Mouse (Mus musculus) hindbrain, embryonic 16.5 days (tissue): ENCODE measurements around the gene Mettl16. TPM values are rescaled to one million over a fixed set of nuclear protein-coding genes. Genes with fewer than 3 reads are reported as not detected.

Experiments
- ATAC-seq: fragments of 200-750 bp; cut with Nextera tagmentation; 2 replicates; pipeline ENCODE4 v1.8.0; 2017; ENCODE audit warnings: moderate TSS enrichment, moderate library complexity
- H3K27ac ChIP-seq: fragments of 300-500 bp; sonication (generic); 2 replicates; pipeline ENCODE4 v1.5.1; 2014; ENCODE audit warnings: low read depth, mild to moderate bottlenecking, control low read depth, low read length, moderate library complexity
- H3K27me3 ChIP-seq: fragments of 300-500 bp; sonication (generic); replicated peaks from 2 replicates; pipeline ENCODE4 v1.6.1; 2014; ENCODE audit warnings: low read length; ENCODE audit not compliant: control insufficient read depth, insufficient read depth
- H3K36me3 ChIP-seq: fragments of 300-500 bp; sonication (generic); 2 replicates; pipeline ENCODE4 v1.6.1; 2014; ENCODE audit warnings: mild to moderate bottlenecking, low read length, moderate library complexity, mixed read lengths; ENCODE audit not compliant: control insufficient read depth, insufficient read depth
- H3K4me1 ChIP-seq: fragments of 300-500 bp; sonication (generic); 2 replicates; pipeline ENCODE4 v1.6.1; 2014; ENCODE audit warnings: low read depth, low read length; ENCODE audit not compliant: control insufficient read depth, insufficient read depth
- H3K4me2 ChIP-seq: fragments of 300-500 bp; sonication (generic); 2 replicates; pipeline ENCODE4 v1.6.1; 2014; ENCODE audit warnings: mild to moderate bottlenecking, low read length, control low read depth, moderate library complexity
- H3K4me3 ChIP-seq: fragments of 300-500 bp; sonication (generic); 2 replicates; pipeline ENCODE4 v1.5.1; 2014; ENCODE audit warnings: mild to moderate bottlenecking, low read length, control low read depth, moderate library complexity
- H3K9ac ChIP-seq: fragments of 300-500 bp; sonication (generic); 2 replicates; pipeline ENCODE4 v1.6.1; 2014; ENCODE audit warnings: low read depth, mild to moderate bottlenecking, control low read depth, low read length, moderate library complexity
- H3K9me3 ChIP-seq: fragments of 300-500 bp; sonication (generic); 2 replicates; pipeline ENCODE4 v1.6.1; 2014; ENCODE audit warnings: mild to moderate bottlenecking, low read length, moderate library complexity; ENCODE audit not compliant: control insufficient read depth
- whole genome bisulfite sequencing: fragments of 180-500 bp; shearing (Covaris S2); extraction: QIAGEN DNeasy Blood & Tissue Kit; methylation state at CpG from one replicate; pipeline ENCODE4 v1.1.7; 2014; 5-methylcytosine and 5-hydroxymethylcytosine counted together
- polyA plus RNA-seq: library from polyadenylated mRNA; unstranded; fragments of >200 nt; fragmentation: Nextera tagmentation; extraction: Ambion mirVana; gene quantifications from 2 replicates; pipeline ENCODE4 v1.2.1, GENCODE M21; 2015

The Mettl16 gene
- polyA plus RNA-seq, 1 experiment from 2014 or later = 52.2 TPM

- no peak for ATAC-seq
- Histone ChIP-seq H3K4me2 (peak overlapping the region; percentile 52), H3K9me3 (no peaks in the 10 kb centered on the region), H3K27ac (peak overlapping the region; percentile 67), H3K36me3 (peaks cover 8% of the 10 kb centered on the region), H3K4me3 (peak overlapping the region; percentile 53), H3K4me1 (peaks cover 14% of the 10 kb centered on the region), H3K27me3 (no peaks in the 10 kb centered on the region), H3K9ac (peak overlapping the region; percentile 57)
- WGBS = 82% methylated on average over 9 of the region's 9 CpGs
Observed at GRCm38 (mm10) chr11:74770037-74770436, 593 bp upstream of the Mettl16 start.

- Histone ChIP-seq H3K9ac (peak overlapping the region; percentile 86), H3K27me3 (no peaks in the 10 kb centered on the region), H3K4me1 (peaks cover 14% of the 10 kb centered on the region), H3K36me3 (peaks cover 17% of the 10 kb centered on the region), H3K4me3 (peak overlapping the region; percentile 53), H3K4me2 (peak overlapping the region; percentile 61), H3K9me3 (no peaks in the 10 kb centered on the region), H3K27ac (peak overlapping the region; percentile 90)
- WGBS = 14% methylated on average over 8 of the region's 8 CpGs
- no peak for ATAC-seq
Observed at GRCm38 (mm10) chr11:74771234-74771633, 604 bp downstream of the Mettl16 start.

- ATAC-seq = no peak
- H3K9ac ChIP-seq = no peak overlapping the region
- peak overlapping the region; percentile 61 for H3K4me2 ChIP-seq
- H3K9me3 ChIP-seq = no peaks in the 10 kb centered on the region
- H3K36me3 ChIP-seq = peaks cover 17% of the 10 kb centered on the region
- WGBS = 67% methylated on average over 4 of the region's 4 CpGs
- H3K27ac ChIP-seq = no peak overlapping the region
- H3K4me3 ChIP-seq = peak overlapping the region; percentile 53
- peaks cover 14% of the 10 kb centered on the region for H3K4me1 ChIP-seq
- H3K27me3 ChIP-seq = no peaks in the 10 kb centered on the region
Observed at GRCm38 (mm10) chr11:74771650-74772049, 1.0 kb downstream of the Mettl16 start.

- WGBS = 92% methylated on average over 2 of the region's 2 CpGs
- no peak for ATAC-seq
- H3K4me2 ChIP-seq = no peak overlapping the region
- H3K27ac ChIP-seq = no peak overlapping the region
- H3K36me3 ChIP-seq = peaks cover 17% of the 10 kb centered on the region
- H3K4me1 ChIP-seq = peaks cover 14% of the 10 kb centered on the region
- H3K4me3 ChIP-seq = no peak overlapping the region
- H3K27me3 ChIP-seq = no peaks in the 10 kb centered on the region
- no peaks in the 10 kb centered on the region for H3K9me3 ChIP-seq
- H3K9ac ChIP-seq = no peak overlapping the region
Observed at GRCm38 (mm10) chr11:74772386-74772785, 1.8 kb downstream of the Mettl16 start.

DNA sequence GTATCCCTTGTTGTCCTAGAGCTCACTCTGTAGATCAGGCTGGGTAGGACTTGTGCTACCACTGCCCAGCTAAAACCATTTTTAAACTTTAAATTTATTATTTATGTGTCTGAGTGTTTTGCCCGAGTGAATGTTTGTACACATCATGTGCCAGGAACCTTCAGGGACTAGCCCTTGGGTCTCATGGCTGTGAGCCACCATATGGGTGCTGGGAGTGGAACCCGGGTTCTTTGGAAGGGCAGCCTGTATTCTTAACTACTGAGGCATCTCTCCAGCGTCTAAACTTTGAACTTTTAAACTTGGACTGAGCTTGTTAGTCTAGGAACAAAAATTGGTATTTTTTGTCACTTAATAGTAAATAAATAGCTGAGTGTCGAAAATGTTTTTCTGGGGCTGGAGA, 22.2 kb downstream of the Mettl16 start:
- H3K27me3 ChIP-seq = no peaks in the 10 kb centered on the region
- peaks cover 35% of the 10 kb centered on the region for H3K36me3 ChIP-seq
- H3K4me1 ChIP-seq = no peaks in the 10 kb centered on the region
- H3K4me2 ChIP-seq = no peak overlapping the region
- ATAC-seq = no peak
- no peak overlapping the region for H3K9ac ChIP-seq
- H3K4me3 ChIP-seq = no peak overlapping the region
- no peak overlapping the region for H3K27ac ChIP-seq
- no peaks in the 10 kb centered on the region for H3K9me3 ChIP-seq
- WGBS = 94% methylated on average over 4 of the region's 4 CpGs

GRCm38 (mm10) chr11:74800658-74801057, 30.0 kb downstream of the Mettl16 start:
- H3K9ac ChIP-seq = no peak overlapping the region
- H3K4me2 ChIP-seq = no peak overlapping the region
- H3K27ac ChIP-seq = no peak overlapping the region
- H3K4me3 ChIP-seq = no peak overlapping the region
- no peaks in the 10 kb centered on the region for H3K4me1 ChIP-seq
- WGBS = 67% methylated on average over 4 of the region's 4 CpGs
- H3K36me3 ChIP-seq = peaks cover 25% of the 10 kb centered on the region
- H3K27me3 ChIP-seq = no peaks in the 10 kb centered on the region
- ATAC-seq = no peak
- H3K9me3 ChIP-seq = no peaks in the 10 kb centered on the region

DNA sequence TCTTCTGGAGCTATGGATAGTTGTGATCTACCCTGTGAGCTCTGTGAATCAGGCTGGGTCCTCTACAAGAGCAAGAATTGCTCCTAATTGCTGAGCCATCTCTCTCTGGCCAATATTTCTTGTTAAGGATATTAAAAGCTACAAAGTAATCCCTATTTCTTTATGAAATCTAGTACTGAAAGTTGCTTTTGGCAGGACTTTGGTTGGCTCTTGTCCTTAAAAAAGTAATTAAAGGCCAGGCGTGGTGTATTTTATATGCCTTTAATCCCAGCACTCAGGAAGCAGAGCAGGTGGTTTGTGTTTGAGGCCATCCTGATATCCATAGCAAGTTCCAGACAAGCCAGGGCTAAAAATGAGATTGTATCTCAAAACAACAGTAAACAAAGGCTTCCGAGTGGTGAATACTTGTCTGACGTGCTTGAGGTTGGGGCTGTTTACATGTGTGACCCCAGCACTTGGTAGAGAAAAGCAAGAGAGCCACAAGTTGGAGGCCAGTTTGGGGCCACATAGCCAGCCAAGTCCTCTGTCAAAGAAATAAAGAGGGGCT, 33.5 kb downstream of the Mettl16 start:
- Histone ChIP-seq H3K27me3 (no peaks in the 10 kb centered on the region), H3K4me3 (no peak overlapping the region), H3K36me3 (peaks cover 20% of the 10 kb centered on the region), H3K4me1 (no peaks in the 10 kb centered on the region), H3K9ac (no peak overlapping the region), H3K27ac (no peak overlapping the region), H3K4me2 (no peak overlapping the region), H3K9me3 (no peaks in the 10 kb centered on the region)
- WGBS = 94% methylated on average over 3 of the region's 3 CpGs
- ATAC-seq = no peak

DNA sequence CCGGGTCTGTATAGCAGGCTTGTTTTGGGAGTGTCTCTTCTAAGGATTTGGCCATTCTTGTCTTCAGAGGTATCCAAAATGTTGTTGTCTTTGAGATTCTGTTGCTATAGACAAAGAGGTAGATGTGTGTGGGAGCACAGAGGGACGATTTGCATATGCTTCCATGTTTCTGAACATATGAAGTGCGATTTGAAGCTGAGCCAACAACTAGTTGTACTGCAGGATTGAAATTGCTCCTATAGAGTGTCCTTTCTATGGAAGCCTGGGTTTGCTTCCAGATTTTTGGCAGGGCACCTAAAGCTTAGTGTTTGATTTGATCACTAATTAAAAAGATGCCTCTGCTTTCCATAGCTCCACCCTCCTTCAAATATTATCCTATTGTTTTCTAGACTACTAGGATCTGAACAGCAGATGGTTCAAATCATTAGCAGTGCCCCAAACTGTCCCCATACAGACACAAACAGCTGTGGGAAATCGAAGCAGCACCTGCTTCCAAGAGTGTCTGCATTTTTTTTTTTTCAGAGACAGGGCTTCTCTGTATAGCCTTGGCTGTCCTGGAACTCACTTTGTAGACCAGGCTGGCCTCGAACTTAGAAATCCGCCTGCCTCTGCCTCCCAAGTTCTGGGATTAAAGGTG, 36.7 kb downstream of the Mettl16 start:
- no peaks in the 10 kb centered on the region for H3K4me1 ChIP-seq
- H3K27ac ChIP-seq = no peak overlapping the region
- H3K9me3 ChIP-seq = no peaks in the 10 kb centered on the region
- ATAC-seq = no peak
- H3K4me3 ChIP-seq = no peak overlapping the region
- no peak overlapping the region for H3K4me2 ChIP-seq
- H3K36me3 ChIP-seq = peaks cover 17% of the 10 kb centered on the region
- no peak overlapping the region for H3K9ac ChIP-seq
- 89% methylated on average over 6 of the region's 6 CpGs for WGBS
- no peaks in the 10 kb centered on the region for H3K27me3 ChIP-seq

GRCm38 (mm10) chr11:74808251-74808853, 37.7 kb downstream of the Mettl16 start:
- ATAC-seq = no peak
- Histone ChIP-seq H3K27me3 (no peaks in the 10 kb centered on the region), H3K36me3 (peaks cover 17% of the 10 kb centered on the region), H3K4me3 (no peak overlapping the region), H3K27ac (no peak overlapping the region), H3K4me2 (no peak overlapping the region), H3K4me1 (no peaks in the 10 kb centered on the region), H3K9me3 (no peaks in the 10 kb centered on the region), H3K9ac (no peak overlapping the region)
- WGBS = 90% methylated on average over 6 of the region's 6 CpGs
